Mouse (Mus musculus) hindbrain, embryonic 13.5 days (tissue): ENCODE results near the gene Fancg. TPM values are rescaled to one million over a fixed set of nuclear protein-coding genes. Genes with fewer than 3 reads are reported as not detected.

ENCODE experiments used
- ATAC-seq: fragments of 200-750 bp; cut with Nextera tagmentation; 2 replicates; pipeline ENCODE4 v1.8.0; 2017; ENCODE audit warnings: moderate TSS enrichment; ENCODE audit not compliant: low FRiP score
- H3K27ac ChIP-seq: fragments of 300-500 bp; sonication (generic); 2 replicates; pipeline ENCODE4 v1.5.1; 2015; ENCODE audit warnings: inconsistent platforms, mild to moderate bottlenecking, moderate library complexity
- H3K27me3 ChIP-seq: fragments of 300-500 bp; sonication (generic); 2 replicates; pipeline ENCODE4 v1.6.1; 2015; ENCODE audit warnings: mild to moderate bottlenecking, inconsistent platforms
- H3K36me3 ChIP-seq: fragments of 300-500 bp; sonication (generic); 2 replicates; pipeline ENCODE4 v1.6.1; 2015; ENCODE audit warnings: mild to moderate bottlenecking, inconsistent platforms
- H3K4me1 ChIP-seq: fragments of 300-500 bp; sonication (generic); replicated peaks from 2 replicates; pipeline ENCODE4 v1.6.1; 2015; ENCODE audit warnings: inconsistent platforms
- H3K4me2 ChIP-seq: fragments of 300-500 bp; sonication (generic); 2 replicates; pipeline ENCODE4 v1.6.1; 2015; ENCODE audit warnings: inconsistent platforms, mild to moderate bottlenecking, moderate library complexity
- H3K4me3 ChIP-seq: fragments of 300-500 bp; sonication (generic); 2 replicates; pipeline ENCODE4 v1.5.1; 2015; ENCODE audit warnings: mild to moderate bottlenecking, inconsistent platforms
- H3K9ac ChIP-seq: fragments of 300-500 bp; sonication (generic); 2 replicates; pipeline ENCODE4 v1.6.1; 2015; ENCODE audit warnings: mild to moderate bottlenecking, inconsistent platforms
- H3K9me3 ChIP-seq: fragments of 300-500 bp; sonication (generic); 2 replicates; pipeline ENCODE4 v1.6.1; 2016; ENCODE audit warnings: inconsistent platforms
- WGBS: fragments of 180-500 bp; shearing (Covaris S2); methylation state at CpG from one replicate; pipeline ENCODE4 v1.1.7; 2015; 5-methylcytosine and 5-hydroxymethylcytosine counted together
- polyA plus RNA-seq: library from polyadenylated mRNA; unstranded; fragments of >200 nt; fragmentation: Nextera tagmentation; extraction: Ambion mirVana; gene quantifications from 2 replicates; pipeline ENCODE4 v1.2.1, GENCODE M21; 2015

Gene Fancg
- polyA plus RNA-seq, 1 experiment from 2014 or later: 20.0 TPM

DNA sequence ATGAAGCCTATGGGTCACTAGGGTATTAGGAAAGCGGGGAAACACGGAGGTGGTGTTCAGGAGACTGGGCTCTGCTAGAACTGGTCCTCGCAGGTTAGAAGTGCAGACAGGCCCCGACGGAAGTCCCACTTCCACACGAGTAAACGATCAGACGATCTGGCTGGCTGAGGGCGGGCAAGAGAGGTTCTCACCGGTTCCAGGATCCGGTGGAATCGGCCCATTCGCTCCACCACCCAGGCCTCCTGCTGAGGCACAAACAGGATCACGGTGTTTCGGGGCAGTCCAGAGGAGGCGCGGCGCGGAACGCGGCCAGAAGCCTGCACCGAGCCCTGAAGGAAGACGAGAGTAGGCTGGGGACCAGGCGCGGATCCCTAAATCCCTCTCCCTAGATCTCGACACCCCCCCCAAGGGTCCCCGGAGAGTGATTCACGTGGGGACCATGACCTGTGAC, 20.5 kb upstream of the Fancg start:
- Histone ChIP-seq H3K9ac (peak overlapping the region; percentile 94), H3K9me3 (no peaks in the 10 kb centered on the region), H3K27me3 (no peaks in the 10 kb centered on the region), H3K4me1 (peaks cover 28% of the 10 kb centered on the region), H3K36me3 (peaks cover 69% of the 10 kb centered on the region), H3K4me2 (peak overlapping the region; percentile 86), H3K27ac (peak overlapping the region; percentile 92), H3K4me3 (peak overlapping the region; percentile 85)
- peak; percentile 65 for ATAC-seq
- WGBS: 2% methylated on average over 28 of the region's 28 CpGs

DNA sequence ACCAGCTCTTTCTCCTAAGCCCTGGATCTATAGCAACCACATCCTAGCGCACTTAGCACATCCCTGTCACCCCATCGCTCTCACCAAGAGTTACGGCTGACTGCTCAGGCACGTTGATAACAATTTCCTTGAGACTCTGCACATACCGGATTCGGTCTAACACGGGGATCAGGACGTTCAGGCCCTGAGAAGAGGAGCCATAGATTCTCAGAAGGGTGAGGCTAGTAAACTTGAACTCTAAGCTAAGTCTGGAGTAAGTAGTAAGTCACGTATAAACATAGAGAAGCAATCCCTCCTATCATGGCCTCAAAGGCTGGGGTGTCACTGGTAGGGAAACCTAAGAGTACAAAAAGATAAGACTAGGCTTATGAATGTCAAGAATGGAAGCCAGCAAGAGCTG, 20.0 kb upstream of the Fancg start:
- no peak for ATAC-seq
- no peaks in the 10 kb centered on the region for H3K27me3 ChIP-seq
- peaks cover 65% of the 10 kb centered on the region for H3K36me3 ChIP-seq
- 77% methylated on average over 9 of the region's 9 CpGs for WGBS
- H3K4me3 ChIP-seq: peak overlapping the region; percentile 85
- peak overlapping the region; percentile 92 for H3K27ac ChIP-seq
- H3K4me2 ChIP-seq: peak overlapping the region; percentile 86
- H3K9ac ChIP-seq: peak overlapping the region; percentile 94
- H3K4me1 ChIP-seq: peaks cover 28% of the 10 kb centered on the region
- H3K9me3 ChIP-seq: no peaks in the 10 kb centered on the region

- H3K4me3 ChIP-seq: no peak overlapping the region
- H3K9me3 ChIP-seq: no peaks in the 10 kb centered on the region
- no peak overlapping the region; the same call in 1 of the 2 replicates for H3K9ac ChIP-seq
- 97% methylated on average over 9 of the region's 9 CpGs for WGBS
- peak overlapping the region; percentile 86; the same call in 1 of the 2 replicates for H3K4me2 ChIP-seq
- H3K4me1 ChIP-seq: peaks cover 32% of the 10 kb centered on the region
- H3K27me3 ChIP-seq: no peaks in the 10 kb centered on the region
- ATAC-seq: no peak
- H3K27ac ChIP-seq: no peak overlapping the region
- peaks cover 59% of the 10 kb centered on the region for H3K36me3 ChIP-seq
These were observed 19.4 kb upstream of the Fancg start for GRCm38 (mm10) chr4:43029749-43030148.

DNA sequence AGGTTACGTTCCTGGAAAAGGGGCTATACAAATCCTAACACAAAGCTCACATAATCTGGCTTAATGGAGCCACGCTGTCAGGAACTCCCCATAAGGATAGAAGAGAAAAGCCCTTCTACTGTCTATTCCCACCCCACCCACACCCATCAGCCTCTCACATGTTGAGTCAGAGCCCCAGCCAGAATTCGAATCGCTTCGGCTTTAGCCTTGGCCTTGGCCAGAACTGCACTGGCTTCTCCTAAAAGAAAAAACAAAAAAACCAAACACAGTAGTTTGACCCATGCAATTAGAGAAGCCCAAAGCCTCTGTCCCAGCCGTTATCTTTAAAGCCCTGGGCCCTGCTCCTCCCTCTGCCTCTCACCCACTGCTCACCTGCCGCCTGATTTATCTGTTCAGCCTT, 18.8 kb upstream of the Fancg start:
- no peak overlapping the region for H3K9ac ChIP-seq

DNA sequence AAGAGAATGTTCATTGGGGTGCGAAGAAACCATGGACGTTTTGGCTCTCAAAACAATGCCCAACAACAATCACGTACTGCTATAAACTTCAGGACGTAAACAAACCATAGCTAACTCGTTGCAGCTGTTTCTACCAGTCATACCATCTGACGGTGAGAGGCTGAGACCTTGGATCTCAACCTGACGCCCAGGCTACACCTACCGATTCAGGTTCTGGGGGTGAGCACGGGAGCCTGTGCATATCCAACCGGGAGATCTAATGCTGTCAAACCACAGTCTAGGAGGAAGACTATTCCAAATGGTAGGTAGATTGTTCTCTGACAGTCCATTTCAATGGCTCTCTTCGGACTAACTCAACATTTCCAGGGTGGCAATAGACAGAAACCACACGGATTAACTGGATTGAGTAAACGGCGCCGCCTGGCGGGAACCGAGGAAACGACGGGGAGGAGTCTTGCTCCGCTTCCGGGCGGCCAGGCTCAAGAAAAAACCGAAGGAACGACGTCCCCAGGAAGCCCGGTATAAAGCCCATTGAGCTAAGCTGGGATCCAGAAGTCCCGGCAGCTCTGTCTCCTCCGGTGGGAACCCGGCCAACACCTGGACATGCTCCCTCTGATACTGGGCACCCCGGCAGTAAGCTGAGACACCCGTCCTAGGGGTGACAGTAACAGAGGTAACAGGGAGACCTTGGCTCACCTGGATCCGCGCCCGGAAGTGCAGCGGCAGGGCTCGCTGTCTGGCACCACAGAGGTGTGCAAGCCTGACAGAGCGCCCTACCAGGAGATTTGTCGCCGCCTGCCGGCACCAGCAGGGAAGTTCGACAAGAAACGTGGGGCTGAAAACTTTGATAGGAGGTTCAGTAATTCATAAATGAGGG, 15.0 kb upstream of the Fancg start, which contains the start of gene Pigo:
Gene Pigo, minus strand, starts transcription at position 736 of the 877 bp plus-strand sequence.
- Histone ChIP-seq H3K4me1 (peaks cover 30% of the 10 kb centered on the region), H3K36me3 (peaks cover 68% of the 10 kb centered on the region), H3K4me2 (peak within 1 kb of the TSS; percentile 78), H3K27ac (peak within 1 kb of the TSS; percentile 96), H3K9ac (peak within 1 kb of the TSS; percentile 78), H3K9me3 (no peaks in the 10 kb centered on the region), H3K4me3 (peak within 1 kb of the TSS; percentile 62), H3K27me3 (no peaks in the 10 kb centered on the region)
- ATAC-seq: peak; percentile 94
- WGBS: 9% methylated on average over 42 of the region's 42 CpGs

More for the DNA sequence above, 18.8 kb upstream of the Fancg start:
- Histone ChIP-seq H3K4me2 (no peak overlapping the region), H3K27me3 (no peaks in the 10 kb centered on the region), H3K4me3 (no peak overlapping the region), H3K27ac (no peak overlapping the region), H3K4me1 (peaks cover 38% of the 10 kb centered on the region), H3K9me3 (no peaks in the 10 kb centered on the region), H3K36me3 (peaks cover 52% of the 10 kb centered on the region)
- 98% methylated on average over 7 of the region's 7 CpGs for WGBS
- ATAC-seq: no peak

DNA sequence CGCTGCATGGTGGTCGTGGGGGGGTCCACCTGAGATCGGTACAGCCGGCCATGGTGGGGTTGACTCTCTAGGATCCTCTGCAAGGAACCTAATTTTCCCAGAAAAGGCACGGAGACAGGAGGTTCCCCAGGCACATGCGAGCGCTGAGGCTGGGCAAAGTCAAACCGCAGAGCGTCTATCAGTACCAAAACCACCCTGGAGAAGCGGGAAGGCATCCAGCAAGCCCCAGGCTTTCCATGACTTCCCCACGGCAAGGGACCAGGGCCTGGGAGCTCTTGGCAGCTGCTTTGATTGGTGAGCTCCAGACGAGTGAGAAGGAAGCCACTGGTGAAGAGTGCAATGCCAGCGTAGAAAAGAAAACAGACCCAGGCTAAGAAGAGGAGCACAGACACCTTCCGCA, 14.4 kb upstream of the Fancg start:
- Histone ChIP-seq H3K27ac (peak overlapping the region; percentile 96), H3K27me3 (no peaks in the 10 kb centered on the region), H3K9ac (peak overlapping the region; percentile 78), H3K9me3 (no peaks in the 10 kb centered on the region), H3K36me3 (peaks cover 72% of the 10 kb centered on the region), H3K4me1 (peaks cover 24% of the 10 kb centered on the region), H3K4me2 (peak overlapping the region; percentile 78), H3K4me3 (peak overlapping the region; percentile 62)
- ATAC-seq: no peak
- 88% methylated on average over 14 of the region's 14 CpGs for WGBS

- H3K4me3 ChIP-seq: no peak overlapping the region
- no peak for ATAC-seq
- H3K9me3 ChIP-seq: no peaks in the 10 kb centered on the region
- H3K4me2 ChIP-seq: no peak overlapping the region
- H3K36me3 ChIP-seq: peaks cover 72% of the 10 kb centered on the region
- no peaks in the 10 kb centered on the region for H3K27me3 ChIP-seq
- H3K4me1 ChIP-seq: peaks cover 22% of the 10 kb centered on the region
- no peak overlapping the region for H3K27ac ChIP-seq
- H3K9ac ChIP-seq: no peak overlapping the region
- WGBS: 71% methylated on average over 17 of the region's 17 CpGs
These were observed 11.0 kb upstream of the Fancg start for GRCm38 (mm10) chr4:43021341-43021740.

- ATAC-seq: no peak
- Histone ChIP-seq H3K9me3 (no peaks in the 10 kb centered on the region), H3K4me3 (no peak overlapping the region), H3K4me2 (no peak overlapping the region), H3K9ac (no peak overlapping the region), H3K4me1 (peaks cover 22% of the 10 kb centered on the region), H3K27ac (no peak overlapping the region), H3K27me3 (no peaks in the 10 kb centered on the region), H3K36me3 (peaks cover 72% of the 10 kb centered on the region)
- WGBS: 87% methylated on average over 16 of the region's 16 CpGs
These were observed 10.6 kb upstream of the Fancg start for GRCm38 (mm10) chr4:43020876-43021275.

GRCm38 (mm10) chr4:43019641-43020465, 9.5 kb upstream of the Fancg start:
- Histone ChIP-seq H3K4me1 (peaks cover 19% of the 10 kb centered on the region), H3K27me3 (no peaks in the 10 kb centered on the region), H3K9ac (no peak overlapping the region), H3K9me3 (no peaks in the 10 kb centered on the region), H3K4me2 (no peak overlapping the region), H3K4me3 (no peak overlapping the region), H3K36me3 (peaks cover 72% of the 10 kb centered on the region), H3K27ac (no peak overlapping the region)
- 94% methylated on average over 23 of the region's 23 CpGs for WGBS
- no peak for ATAC-seq

DNA sequence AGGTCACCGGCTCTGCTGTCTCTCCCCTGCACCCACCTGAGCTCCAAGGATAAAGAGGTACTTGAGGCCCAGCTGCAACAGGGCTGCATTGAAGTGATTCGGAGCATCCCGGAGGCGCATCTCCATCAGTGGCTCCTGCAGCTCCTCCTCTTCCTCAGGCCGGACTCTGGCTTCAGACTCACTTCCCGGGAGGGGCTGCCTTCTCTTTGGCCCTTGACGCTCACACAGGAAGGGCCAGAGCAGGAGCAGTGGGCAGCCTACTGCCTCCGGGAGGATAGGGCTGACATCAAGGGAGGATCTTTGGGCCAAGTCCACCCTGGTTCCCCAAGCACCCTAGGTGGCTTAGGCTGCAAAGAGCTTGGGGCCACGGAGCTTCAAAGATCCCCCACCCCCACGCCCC, 8.9 kb upstream of the Fancg start:
- Histone ChIP-seq H3K4me3 (no peak overlapping the region), H3K27me3 (no peaks in the 10 kb centered on the region), H3K4me2 (no peak overlapping the region), H3K4me1 (peaks cover 12% of the 10 kb centered on the region), H3K36me3 (peaks cover 72% of the 10 kb centered on the region), H3K9me3 (no peaks in the 10 kb centered on the region), H3K9ac (no peak overlapping the region), H3K27ac (no peak overlapping the region)
- 95% methylated on average over 10 of the region's 10 CpGs for WGBS
- no peak for ATAC-seq

GRCm38 (mm10) chr4:43018156-43018555, 7.8 kb upstream of the Fancg start:
- H3K4me3 ChIP-seq: no peak overlapping the region
- WGBS: 94% methylated on average over 4 of the region's 4 CpGs
- ATAC-seq: no peak
- H3K27ac ChIP-seq: no peak overlapping the region
- H3K4me2 ChIP-seq: no peak overlapping the region
- no peaks in the 10 kb centered on the region for H3K9me3 ChIP-seq
- no peak overlapping the region for H3K9ac ChIP-seq
- H3K27me3 ChIP-seq: no peaks in the 10 kb centered on the region
- peaks cover 66% of the 10 kb centered on the region for H3K36me3 ChIP-seq
- H3K4me1 ChIP-seq: 0 out of 2 replicates have a peak, but pooled peaks cover 2% of the 10 kb centered on the region

GRCm38 (mm10) chr4:43012091-43012490, 1.8 kb upstream of the Fancg start:
- Histone ChIP-seq H3K36me3 (peaks cover 6% of the 10 kb centered on the region), H3K9me3 (no peaks in the 10 kb centered on the region), H3K4me1 (peaks cover 17% of the 10 kb centered on the region), H3K9ac (no peak overlapping the region), H3K4me2 (no peak overlapping the region), H3K27ac (no peak overlapping the region), H3K4me3 (no peak overlapping the region), H3K27me3 (no peaks in the 10 kb centered on the region)
- no peak for ATAC-seq
- WGBS: 96% methylated on average over 1 of the region's 1 CpGs
